Mouse (Mus musculus) right cerebral cortex, adult 18-20 months (tissue): ENCODE measurements around the gene Prpf6.

Experiments used
- DNase-seq: peaks from one replicate; pipeline ENCODE4 v3.0.0; 2022; ENCODE audit warnings: mixed read lengths

Prpf6 gene

GRCm38 (mm10) chr2:181691571-181691970 lies 99.9 kb downstream of the Prpf6 start:
- DNase-seq = no peak

GRCm38 (mm10) chr2:181692304-181692703 lies 100.6 kb downstream of the Prpf6 start:
- no peak for DNase-seq

- peak; percentile 86 for DNase-seq
Measured at GRCm38 (mm10) chr2:181693339-181694280, 101.9 kb downstream of the Prpf6 start, which contains the start of gene Rgs19. Gene Rgs19 (minus strand): TSS chr2:181693977.

GRCm38 (mm10) chr2:181694581-181694980 lies 102.9 kb downstream of the Prpf6 start:
- DNase-seq = no peak

- no peak for DNase-seq
Measured at GRCm38 (mm10) chr2:181695776-181696175, 104.1 kb downstream of the Prpf6 start.

GRCm38 (mm10) chr2:181696801-181697420 lies 105.2 kb downstream of the Prpf6 start:
- DNase-seq = no peak

- no peak for DNase-seq
Measured at GRCm38 (mm10) chr2:181698241-181698640, 106.6 kb downstream of the Prpf6 start, which contains the start of gene Lkaaear1. Gene Lkaaear1 (minus strand): TSS chr2:181698442.
